Mouse (Mus musculus): ENCODE measurements around the gene Wwc1. TPM values are rescaled to one million over a fixed set of nuclear protein-coding genes. Genes with fewer than 3 reads are reported as not detected.

The Wwc1 gene
- total and polyA plus RNA-seq, 3 experiments: 0.89 to 8.7 (median 2.0) TPM

GRCm38 (mm10) chr11:35941641-35942040 is 38.7 kb downstream of the Wwc1 start:
- peaks cover 0 to 46% of the 10 kb centered on the region in 2 experiments; a peak in 2 of 4 replicates for H3K4me1 ChIP-seq (ENCODE audit: control insufficient read depth in 1 of 2, insufficient read depth in 2 of 2)
- H3K27me3 ChIP-seq (replicated peaks): no peaks in the 10 kb centered on the region
- no peak overlapping the region for H3K4me3 ChIP-seq (replicated peaks in 1 of 3; ENCODE audit: low read depth in 2 of 3, low read length in 2 of 3, poor library complexity in 1 of 3)
- H3K27ac ChIP-seq (ENCODE audit: insufficient read depth, low read depth): no peak overlapping the region
- H3K9me3 ChIP-seq (replicated peaks; ENCODE audit: low read length): no peaks in the 10 kb centered on the region
- in situ Hi-C loops (cut with MboI; ENCODE audit: low pct_ligation_motif_present, low pct_unique_long_range_greater_than_20kb, low sequenced_read_pairs): no loop called here
- peak; percentile 45 for DNase-seq (ENCODE audit: extremely low read depth)
- no peaks in the 10 kb centered on the region for H3K36me3 ChIP-seq (replicated peaks in 1 of 2; ENCODE audit: control insufficient read depth in 1 of 2, insufficient read depth in 1 of 2, low read length in 1 of 2)
- H3K79me2 ChIP-seq (replicated peaks; ENCODE audit: control insufficient read depth, extremely low read depth, insufficient read depth, poor library complexity, severe bottlenecking): no peaks in the 10 kb centered on the region
- dilution Hi-C loops (cut with MboI; ENCODE audit: extremely low pct_ligation_motif_present, extremely low pct_unique_long_range_greater_than_20kb, low sequenced_read_pairs): no loop called here
- no peak overlapping the region for H3K9ac ChIP-seq (ENCODE audit: insufficient read depth, low read depth)
- no peak overlapping the region for H3K4me2 ChIP-seq (ENCODE audit: insufficient read depth, low read depth, poor library complexity, severe bottlenecking)
- TF ChIP-seq POLR2AphosphoS2 (IDR thresholded peaks at IDR 0.05; ENCODE audit: low read depth, low read length) (no peak), SMC3 (IDR thresholded peaks at IDR 0.05; ENCODE audit: low read depth, low read length) (no peak), GABPA (IDR thresholded peaks at IDR 0.05; ENCODE audit: insufficient replicate concordance, low read depth, low read length) (no peak), E2F4 (IDR thresholded peaks at IDR 0.05; ENCODE audit: insufficient replicate concordance, low read depth, low read length) (no peak), USF2 (conservative IDR thresholded peaks at IDR 0.05; ENCODE audit: low read depth, low read length) (no peak), NRF1 (IDR thresholded peaks at IDR 0.05; ENCODE audit: low read depth, low read length) (no peak)

GRCm38 (mm10) chr11:35941064-35941463 is 39.3 kb downstream of the Wwc1 start:
- DNase-seq (ENCODE audit: extremely low read depth): peak; percentile 35
- in situ Hi-C loops (cut with MboI; ENCODE audit: low pct_ligation_motif_present, low pct_unique_long_range_greater_than_20kb, low sequenced_read_pairs) (no loop called here), dilution Hi-C loops (cut with MboI; ENCODE audit: extremely low pct_ligation_motif_present, extremely low pct_unique_long_range_greater_than_20kb, low sequenced_read_pairs) (no loop called here)
- H3K4me3 ChIP-seq (replicated peaks in 1 of 3; ENCODE audit: low read depth in 2 of 3, low read length in 2 of 3, poor library complexity in 1 of 3): no peak overlapping the region
- no peak overlapping the region for H3K27ac ChIP-seq (ENCODE audit: insufficient read depth, low read depth)
- H3K36me3 ChIP-seq (replicated peaks in 1 of 2; ENCODE audit: control insufficient read depth in 1 of 2, insufficient read depth in 1 of 2, low read length in 1 of 2): no peaks in the 10 kb centered on the region
- H3K4me1 ChIP-seq (ENCODE audit: control insufficient read depth in 1 of 2, insufficient read depth in 2 of 2): peaks cover 0 to 46% of the 10 kb centered on the region in 2 experiments; a peak in 2 of 4 replicates
- no peaks in the 10 kb centered on the region for H3K9me3 ChIP-seq (replicated peaks; ENCODE audit: low read length)
- no peaks in the 10 kb centered on the region for H3K79me2 ChIP-seq (replicated peaks; ENCODE audit: control insufficient read depth, extremely low read depth, insufficient read depth, poor library complexity, severe bottlenecking)
- TF ChIP-seq ZMIZ1 (IDR thresholded peaks at IDR 0.05; ENCODE audit: low read depth, low read length): no peak
- TF ChIP-seq ZNF384 (IDR thresholded peaks at IDR 0.05; ENCODE audit: low read depth, low read length): peak; percentile 3
- H3K9ac ChIP-seq (ENCODE audit: insufficient read depth, low read depth): no peak overlapping the region
- no peak overlapping the region for H3K4me2 ChIP-seq (ENCODE audit: insufficient read depth, low read depth, poor library complexity, severe bottlenecking)
- no peaks in the 10 kb centered on the region for H3K27me3 ChIP-seq (replicated peaks)

GRCm38 (mm10) chr11:35938790-35939385 is 41.4 kb downstream of the Wwc1 start:
- no peak overlapping the region for H3K27ac ChIP-seq (ENCODE audit: insufficient read depth, low read depth)
- H3K4me2 ChIP-seq (ENCODE audit: insufficient read depth, low read depth, poor library complexity, severe bottlenecking): no peak overlapping the region
- no peaks in the 10 kb centered on the region for H3K9me3 ChIP-seq (replicated peaks; ENCODE audit: low read length)
- TF ChIP-seq MXI1 (IDR thresholded peaks at IDR 0.05; ENCODE audit: low read depth, low read length): no peak
- TF ChIP-seq RCOR1 (conservative IDR thresholded peaks at IDR 0.05; ENCODE audit: low read depth, low read length): no peak
- no peak for TF ChIP-seq POLR2A (IDR thresholded peaks at IDR 0.05; ENCODE audit: low read depth, low read length)
- no peak for TF ChIP-seq SMC3 (IDR thresholded peaks at IDR 0.05; ENCODE audit: low read depth, low read length)
- no peak for TF ChIP-seq USF1 (IDR thresholded peaks at IDR 0.05; ENCODE audit: low read depth, low read length)
- in situ Hi-C loops (cut with MboI; ENCODE audit: low pct_ligation_motif_present, low pct_unique_long_range_greater_than_20kb, low sequenced_read_pairs): no loop called here
- dilution Hi-C loops (cut with MboI; ENCODE audit: extremely low pct_ligation_motif_present, extremely low pct_unique_long_range_greater_than_20kb, low sequenced_read_pairs): no loop called here
- H3K4me1 ChIP-seq (ENCODE audit: control insufficient read depth in 1 of 2, insufficient read depth in 2 of 2): peaks cover 0 to 40% of the 10 kb centered on the region in 2 experiments; a peak in 2 of 4 replicates
- H3K79me2 ChIP-seq (replicated peaks; ENCODE audit: control insufficient read depth, extremely low read depth, insufficient read depth, poor library complexity, severe bottlenecking): no peaks in the 10 kb centered on the region
- no peak overlapping the region for H3K9ac ChIP-seq (ENCODE audit: insufficient read depth, low read depth)
- no peak for DNase-seq (ENCODE audit: extremely low read depth)
- no peaks in the 10 kb centered on the region for H3K27me3 ChIP-seq (replicated peaks)
- no peaks in the 10 kb centered on the region for H3K36me3 ChIP-seq (replicated peaks in 1 of 2; ENCODE audit: control insufficient read depth in 1 of 2, insufficient read depth in 1 of 2, low read length in 1 of 2)
- H3K4me3 ChIP-seq (replicated peaks in 1 of 3; ENCODE audit: low read depth in 2 of 3, low read length in 2 of 3, poor library complexity in 1 of 3): no peak overlapping the region
